Mouse (Mus musculus) heart, embryonic 15.5 days (tissue): Measurements from ENCODE around the gene Snrpd2. TPM values are rescaled to one million over a fixed set of nuclear protein-coding genes. Genes with fewer than 3 reads are reported as not detected.
A peak's percentile ranks its signal among the peaks of the same experiment; 100 is the strongest.

ENCODE experiments used
- ATAC-seq: fragments of 200-750 bp; cut with Nextera tagmentation; replicated peaks from 2 replicates; pipeline ENCODE4 v1.8.0; 2017; ENCODE audit warnings: low read depth, moderate TSS enrichment; ENCODE audit not compliant: insufficient number of reproducible peaks, insufficient read depth, low FRiP score
- H3K27ac ChIP-seq: fragments of 300-500 bp; sonication (generic); 2 replicates; pipeline ENCODE4 v1.5.1; 2015; ENCODE audit warnings: mild to moderate bottlenecking, inconsistent platforms
- H3K27me3 ChIP-seq: fragments of 300-500 bp; sonication (generic); 2 replicates; pipeline ENCODE4 v1.6.1; 2015; ENCODE audit warnings: inconsistent platforms
- H3K36me3 ChIP-seq: fragments of 300-500 bp; sonication (generic); 2 replicates; pipeline ENCODE4 v1.6.1; 2015; ENCODE audit warnings: mild to moderate bottlenecking, inconsistent platforms
- H3K4me1 ChIP-seq: fragments of 300-500 bp; sonication (generic); replicated peaks from 2 replicates; pipeline ENCODE4 v1.6.1; 2015; ENCODE audit warnings: inconsistent platforms
- H3K4me2 ChIP-seq: fragments of 300-500 bp; sonication (generic); 2 replicates; pipeline ENCODE4 v1.6.1; 2015; ENCODE audit warnings: inconsistent platforms, mild to moderate bottlenecking, moderate library complexity
- H3K4me3 ChIP-seq: fragments of 300-500 bp; sonication (generic); 2 replicates; pipeline ENCODE4 v1.5.1; 2015; ENCODE audit warnings: mild to moderate bottlenecking, inconsistent platforms
- H3K9ac ChIP-seq: fragments of 300-500 bp; sonication (generic); 2 replicates; pipeline ENCODE4 v1.6.1; 2015; ENCODE audit warnings: mild to moderate bottlenecking, inconsistent platforms
- H3K9me3 ChIP-seq: fragments of 300-500 bp; sonication (generic); replicated peaks from 2 replicates; pipeline ENCODE4 v1.6.1; 2016; ENCODE audit warnings: inconsistent platforms
- WGBS: fragments of 180-500 bp; shearing (Covaris S2); methylation state at CpG from one replicate; pipeline ENCODE4 v1.1.7; 2015; ENCODE audit warnings: mixed read lengths; 5-methylcytosine and 5-hydroxymethylcytosine counted together
- polyA plus RNA-seq: library from polyadenylated mRNA; unstranded; fragments of >200 nt; fragmentation: Nextera tagmentation; extraction: Ambion mirVana; gene quantifications from 2 replicates; pipeline ENCODE4 v1.2.1, GENCODE M21; 2015

The Snrpd2 gene
- polyA plus RNA-seq, 1 experiment from 2014 or later: 96.6 TPM

DNA sequence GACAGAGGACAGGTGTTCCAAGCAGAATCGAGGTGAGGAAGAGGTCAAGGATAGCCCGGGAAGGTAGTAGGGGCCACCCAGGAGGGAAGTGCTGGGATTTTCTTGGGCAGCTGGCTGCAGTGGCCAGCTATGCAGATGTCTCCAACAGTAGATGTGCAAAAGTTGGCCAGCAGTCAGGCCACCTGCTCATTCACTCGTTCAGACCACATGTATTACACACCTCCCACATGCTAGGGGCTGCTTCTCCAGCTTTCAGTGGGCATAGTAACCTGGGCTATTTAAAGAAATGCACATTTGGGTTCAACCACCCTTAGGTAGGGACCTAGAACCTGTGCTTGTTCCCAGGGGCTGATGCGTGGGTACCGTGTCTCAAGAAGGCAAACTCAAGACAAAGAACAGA is 21.8 kb upstream of the Snrpd2 start:
- H3K27ac ChIP-seq: no peak overlapping the region
- H3K4me2 ChIP-seq: no peak overlapping the region
- no peak overlapping the region for H3K9ac ChIP-seq
- no peak for ATAC-seq
- no peaks in the 10 kb centered on the region for H3K27me3 ChIP-seq
- H3K36me3 ChIP-seq: no peaks in the 10 kb centered on the region
- WGBS: 83% methylated on average over 5 of the region's 5 CpGs
- no peaks in the 10 kb centered on the region for H3K9me3 ChIP-seq
- peaks cover 18% of the 10 kb centered on the region for H3K4me1 ChIP-seq
- H3K4me3 ChIP-seq: no peak overlapping the region

DNA sequence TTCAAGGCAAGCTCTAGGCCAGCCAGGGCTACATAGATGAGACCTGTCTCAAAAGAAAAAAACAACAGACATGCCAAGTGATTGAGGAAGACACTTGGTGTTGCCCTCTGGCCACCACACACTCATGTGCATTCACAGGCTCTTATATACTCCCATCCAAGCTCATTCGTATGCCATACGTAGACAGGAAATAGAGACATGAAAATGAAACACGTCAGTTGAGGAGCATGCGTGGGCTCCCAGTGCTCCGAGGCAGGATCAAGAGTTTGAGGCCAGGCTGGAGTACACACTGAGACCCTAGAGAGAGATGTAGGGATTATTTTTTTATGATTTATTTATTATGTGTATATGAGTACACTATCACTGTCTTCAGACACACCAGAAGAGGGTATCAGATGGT is 20.1 kb upstream of the Snrpd2 start:
- no peak for ATAC-seq
- H3K4me1 ChIP-seq: peaks cover 18% of the 10 kb centered on the region
- WGBS: 97% methylated on average over 5 of the region's 5 CpGs

DNA sequence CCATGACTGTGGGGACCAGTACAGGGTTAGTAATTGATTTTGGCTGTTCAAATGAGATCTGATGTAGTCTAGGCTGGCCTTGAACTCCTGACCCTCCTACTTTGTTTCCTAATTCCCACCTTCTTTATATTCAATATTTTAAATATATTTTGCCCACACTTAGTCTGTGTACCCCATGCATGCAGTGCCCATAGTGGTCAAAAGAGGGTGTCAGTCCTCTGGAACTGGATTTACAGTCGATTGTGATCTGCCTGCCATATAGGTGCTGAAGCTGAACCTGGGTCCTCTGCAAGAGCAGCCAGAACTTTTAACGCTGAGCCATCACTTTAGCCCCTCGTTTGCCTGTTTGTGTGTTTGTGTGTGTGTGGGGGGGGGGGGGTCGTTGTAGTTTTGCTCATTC is 18.9 kb upstream of the Snrpd2 start:
- H3K36me3 ChIP-seq: peaks cover 3% of the 10 kb centered on the region; the same call in 1 of the 2 replicates
- 26% methylated on average over 4 of the region's 4 CpGs for WGBS
- H3K27ac ChIP-seq: peak overlapping the region; percentile 87
- no peaks in the 10 kb centered on the region for H3K9me3 ChIP-seq
- ATAC-seq: no peak
- H3K9ac ChIP-seq: peak overlapping the region; percentile 41; the same call in 1 of the 2 replicates
- peaks cover 16% of the 10 kb centered on the region for H3K4me1 ChIP-seq
- H3K27me3 ChIP-seq: no peaks in the 10 kb centered on the region
- peak overlapping the region; percentile 57 for H3K4me3 ChIP-seq
- peak overlapping the region; percentile 79 for H3K4me2 ChIP-seq

More for the DNA sequence above, 20.1 kb upstream of the Snrpd2 start:
- Histone ChIP-seq H3K36me3 (no peaks in the 10 kb centered on the region), H3K9me3 (no peaks in the 10 kb centered on the region), H3K4me3 (no peak overlapping the region), H3K9ac (no peak overlapping the region), H3K4me2 (no peak overlapping the region), H3K27me3 (no peaks in the 10 kb centered on the region), H3K27ac (no peak overlapping the region)

DNA sequence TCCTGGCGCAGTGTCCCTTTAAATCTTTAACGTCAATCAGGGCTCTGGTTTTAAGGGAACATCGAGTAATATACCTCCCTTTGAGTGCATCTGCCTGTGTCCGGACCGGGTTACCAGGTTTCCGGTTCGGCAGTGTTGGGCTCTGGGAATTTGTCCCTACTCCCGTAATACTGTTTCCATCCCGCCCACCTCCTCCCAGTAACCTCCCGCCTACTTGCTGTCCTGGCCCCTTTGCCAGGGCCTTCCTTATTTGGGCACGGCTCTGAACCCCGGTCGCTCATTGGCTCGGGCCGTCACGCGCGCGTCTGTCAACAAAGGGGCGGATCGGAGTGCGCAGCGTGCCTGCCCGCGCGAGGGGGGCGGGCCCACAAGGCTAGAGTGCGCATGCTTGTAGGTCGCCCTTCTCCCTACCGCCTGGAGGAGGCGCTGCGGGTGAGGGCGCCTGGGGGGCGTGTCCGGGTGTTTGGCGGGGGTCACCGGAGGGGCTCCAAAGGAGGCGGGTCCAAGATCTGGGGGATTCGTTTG is 18.1 kb upstream of the Snrpd2 start:
- Histone ChIP-seq H3K4me3 (peak overlapping the region; percentile 57), H3K4me1 (peaks cover 16% of the 10 kb centered on the region), H3K27me3 (no peaks in the 10 kb centered on the region), H3K4me2 (peak overlapping the region; percentile 79), H3K9ac (peak overlapping the region; percentile 46), H3K9me3 (no peaks in the 10 kb centered on the region), H3K27ac (peak overlapping the region; percentile 87), H3K36me3 (peaks cover 10% of the 10 kb centered on the region)
- ATAC-seq: peak; percentile 99
- WGBS: under 1% methylated on average over 39 of the region's 39 CpGs

DNA sequence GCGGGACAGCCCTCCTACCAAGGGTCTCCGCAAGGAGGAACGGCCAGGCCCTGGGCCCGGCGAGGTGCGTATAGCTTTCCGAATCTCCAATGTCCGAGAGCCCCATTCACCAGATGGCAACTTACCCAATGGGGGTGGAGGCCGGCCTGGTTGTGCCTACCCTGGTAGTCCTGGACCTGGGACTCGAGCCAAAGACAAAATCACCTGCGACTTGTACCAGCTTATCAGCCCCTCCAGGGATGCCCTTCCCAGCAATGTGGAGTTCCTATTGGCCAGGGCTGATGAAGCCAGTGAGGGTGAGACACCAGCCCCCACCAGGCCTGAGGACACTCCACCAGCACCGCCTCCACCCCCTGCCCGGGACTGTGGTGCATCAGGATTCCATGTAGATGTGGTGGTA is 13.4 kb upstream of the Snrpd2 start:
- H3K4me1 ChIP-seq: peaks cover 4% of the 10 kb centered on the region
- no peak overlapping the region for H3K9ac ChIP-seq
- WGBS: 91% methylated on average over 13 of the region's 13 CpGs
- no peaks in the 10 kb centered on the region for H3K9me3 ChIP-seq
- H3K4me2 ChIP-seq: no peak overlapping the region
- peaks cover 52% of the 10 kb centered on the region for H3K36me3 ChIP-seq
- H3K27me3 ChIP-seq: no peaks in the 10 kb centered on the region
- no peak for ATAC-seq
- no peak overlapping the region for H3K4me3 ChIP-seq
- H3K27ac ChIP-seq: no peak overlapping the region

DNA sequence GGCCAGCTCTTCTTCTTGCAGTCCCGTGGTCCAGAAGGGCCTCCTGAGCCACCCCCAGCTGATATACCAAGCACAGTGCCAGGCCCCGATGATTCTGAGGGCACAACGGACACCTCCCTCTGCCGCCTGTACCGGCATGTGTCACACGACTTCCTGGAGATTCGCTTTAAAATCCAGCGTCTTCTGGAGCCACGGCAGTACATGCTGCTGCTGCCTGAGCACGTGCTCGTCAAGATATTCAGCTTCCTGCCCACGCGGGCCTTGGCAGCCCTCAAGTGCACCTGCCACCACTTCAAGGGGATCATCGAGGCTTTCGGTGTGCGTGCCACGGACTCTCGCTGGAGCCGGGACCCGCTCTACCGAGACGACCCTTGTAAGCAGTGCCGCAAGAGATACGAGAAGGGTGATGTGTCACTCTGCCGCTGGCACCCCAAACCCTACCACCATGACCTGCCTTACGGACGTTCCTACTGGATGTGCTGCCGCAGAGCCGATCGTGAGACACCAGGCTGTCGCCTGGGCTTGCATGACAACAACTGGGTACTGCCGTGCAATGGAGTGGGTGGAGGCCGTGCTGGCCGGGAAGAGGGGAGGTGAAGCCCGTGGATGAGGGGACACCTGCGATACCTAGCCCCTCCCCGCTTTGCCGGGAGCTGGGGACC is 12.7 kb upstream of the Snrpd2 start:
- Histone ChIP-seq H3K9ac (no peak overlapping the region), H3K4me3 (no peak overlapping the region), H3K4me1 (peaks cover 3% of the 10 kb centered on the region), H3K4me2 (no peak overlapping the region), H3K9me3 (no peaks in the 10 kb centered on the region), H3K36me3 (peaks cover 52% of the 10 kb centered on the region), H3K27me3 (no peaks in the 10 kb centered on the region), H3K27ac (no peak overlapping the region)
- WGBS: 89% methylated on average over 38 of the region's 38 CpGs
- ATAC-seq: no peak

DNA sequence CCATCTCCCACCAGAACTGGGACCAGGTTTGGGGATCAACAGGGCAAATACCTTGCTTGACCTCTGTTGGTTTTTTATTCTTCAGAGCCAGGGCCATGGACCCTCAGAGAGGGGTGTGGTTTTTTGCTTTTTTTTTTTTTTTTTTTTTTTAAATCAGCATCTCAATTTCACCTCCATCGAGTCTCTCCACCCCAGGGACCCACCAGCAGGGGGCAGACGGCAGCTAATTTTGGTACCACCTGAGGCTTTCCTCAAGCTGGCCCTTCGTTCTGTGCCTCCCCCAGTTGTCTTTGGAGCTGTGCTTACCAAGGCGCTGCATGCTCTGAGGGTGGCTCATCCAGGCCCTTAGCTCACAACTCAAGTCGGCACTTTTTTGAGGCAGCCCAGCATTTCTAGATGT is 12.1 kb upstream of the Snrpd2 start:
- no peaks in the 10 kb centered on the region for H3K27me3 ChIP-seq
- 47% methylated on average over 5 of the region's 5 CpGs for WGBS
- no peak overlapping the region for H3K4me2 ChIP-seq
- H3K9ac ChIP-seq: no peak overlapping the region
- H3K36me3 ChIP-seq: peaks cover 52% of the 10 kb centered on the region
- H3K4me3 ChIP-seq: no peak overlapping the region
- H3K9me3 ChIP-seq: no peaks in the 10 kb centered on the region
- no peak overlapping the region for H3K27ac ChIP-seq
- no peak for ATAC-seq
- H3K4me1 ChIP-seq: no peaks in the 10 kb centered on the region

DNA sequence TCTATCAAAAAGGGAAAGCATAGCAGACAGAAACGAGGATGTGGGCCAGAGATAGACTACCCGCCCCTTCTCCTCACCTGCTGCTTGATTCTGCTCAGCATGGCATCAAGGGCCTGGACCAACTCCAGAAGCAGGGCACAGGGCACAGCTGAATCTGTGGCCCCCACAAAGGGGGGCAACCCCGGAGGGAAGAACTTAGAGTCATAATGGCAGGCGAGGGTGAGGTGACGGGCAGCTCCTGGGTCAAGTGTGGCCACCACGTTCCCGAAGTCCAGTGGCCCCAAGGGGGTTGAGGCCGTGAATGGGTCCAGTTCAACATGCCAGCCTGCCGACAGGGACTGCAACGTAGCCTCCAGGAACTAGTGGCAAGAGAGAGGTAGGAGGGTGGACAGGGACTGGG is 2.7 kb upstream of the Snrpd2 start:
- Histone ChIP-seq H3K27ac (no peak overlapping the region), H3K36me3 (peaks cover 7% of the 10 kb centered on the region), H3K4me2 (no peak overlapping the region), H3K9ac (no peak overlapping the region), H3K9me3 (no peaks in the 10 kb centered on the region), H3K27me3 (no peaks in the 10 kb centered on the region), H3K4me3 (no peak overlapping the region), H3K4me1 (peaks cover 19% of the 10 kb centered on the region)
- WGBS: 85% methylated on average over 10 of the region's 10 CpGs
- no peak for ATAC-seq

DNA sequence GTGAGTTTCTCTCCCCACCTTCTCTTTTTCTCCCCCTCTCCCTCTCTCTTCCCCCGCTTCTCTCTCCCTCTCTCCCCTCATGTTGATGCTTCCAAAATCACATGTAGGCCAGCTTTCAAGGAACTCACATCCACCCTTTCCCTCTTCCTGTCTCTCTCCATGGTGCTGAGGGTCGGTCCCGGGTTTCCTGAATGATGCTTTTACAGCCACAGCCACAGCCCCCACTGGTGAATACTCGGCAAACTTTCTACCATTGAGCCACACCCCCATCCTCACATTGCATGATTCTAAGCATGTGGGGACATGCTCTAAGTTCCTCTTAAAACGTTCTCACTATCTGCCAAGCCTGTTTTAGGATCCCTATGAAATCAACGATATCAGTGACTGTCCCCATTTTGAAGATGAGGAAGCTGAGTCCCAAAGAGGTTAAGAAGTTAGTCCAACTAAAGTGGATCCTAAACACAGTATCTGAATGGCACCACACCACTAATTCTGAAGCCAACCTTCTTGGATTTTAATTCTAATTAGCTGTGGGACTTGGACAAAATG is 2.0 kb upstream of the Snrpd2 start:
- Histone ChIP-seq H3K9ac (no peak overlapping the region), H3K4me1 (peaks cover 19% of the 10 kb centered on the region), H3K9me3 (no peaks in the 10 kb centered on the region), H3K4me3 (no peak overlapping the region; the same call in 1 of the 2 replicates), H3K27me3 (no peaks in the 10 kb centered on the region), H3K36me3 (peaks cover 12% of the 10 kb centered on the region), H3K27ac (no peak overlapping the region), H3K4me2 (peak overlapping the region; percentile 90; the same call in 1 of the 2 replicates)
- no peak for ATAC-seq
- WGBS: 46% methylated on average over 6 of the region's 6 CpGs

DNA sequence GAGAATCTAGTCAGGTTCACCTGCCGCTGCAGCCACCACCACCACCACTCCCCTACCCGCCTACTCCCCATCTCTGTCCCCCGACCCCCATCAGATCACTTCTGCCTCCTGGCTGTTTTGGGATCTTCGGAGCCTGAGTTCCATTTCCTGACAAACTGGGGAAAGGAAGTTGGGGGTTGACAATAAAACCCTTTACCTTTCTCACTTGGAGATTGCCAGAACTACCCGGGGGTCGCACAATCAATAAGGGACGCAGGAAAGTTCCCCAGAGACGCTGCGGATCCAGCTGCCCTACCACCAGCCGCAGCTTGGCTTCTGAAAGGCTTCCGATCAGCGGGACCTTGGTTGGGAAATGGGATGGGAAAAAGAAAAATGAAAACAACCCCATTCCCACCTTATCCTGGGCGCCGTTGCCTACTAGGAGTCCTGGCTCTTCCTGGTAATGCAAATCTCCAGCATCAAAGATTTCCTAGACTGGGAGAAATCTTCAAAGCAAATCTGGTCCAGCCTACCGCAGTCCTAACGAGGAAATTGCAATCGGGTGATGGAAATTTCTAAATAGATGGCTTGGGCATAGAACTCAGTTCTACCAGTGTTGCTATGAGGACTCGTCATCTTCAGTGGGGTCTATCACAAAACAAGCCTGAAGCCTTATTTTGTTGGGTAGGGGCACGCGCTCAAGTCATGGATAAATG is 1.2 kb upstream of the Snrpd2 start:
- peak overlapping the region; percentile 68 for H3K4me3 ChIP-seq
- H3K4me2 ChIP-seq: peak overlapping the region; percentile 90
- 9% methylated on average over 20 of the region's 20 CpGs for WGBS
- H3K4me1 ChIP-seq: peaks cover 19% of the 10 kb centered on the region
- H3K9ac ChIP-seq: peak overlapping the region; percentile 64
- peak overlapping the region; percentile 78 for H3K27ac ChIP-seq
- no peak for ATAC-seq
- peaks cover 20% of the 10 kb centered on the region for H3K36me3 ChIP-seq
- no peaks in the 10 kb centered on the region for H3K9me3 ChIP-seq
- no peaks in the 10 kb centered on the region for H3K27me3 ChIP-seq

DNA sequence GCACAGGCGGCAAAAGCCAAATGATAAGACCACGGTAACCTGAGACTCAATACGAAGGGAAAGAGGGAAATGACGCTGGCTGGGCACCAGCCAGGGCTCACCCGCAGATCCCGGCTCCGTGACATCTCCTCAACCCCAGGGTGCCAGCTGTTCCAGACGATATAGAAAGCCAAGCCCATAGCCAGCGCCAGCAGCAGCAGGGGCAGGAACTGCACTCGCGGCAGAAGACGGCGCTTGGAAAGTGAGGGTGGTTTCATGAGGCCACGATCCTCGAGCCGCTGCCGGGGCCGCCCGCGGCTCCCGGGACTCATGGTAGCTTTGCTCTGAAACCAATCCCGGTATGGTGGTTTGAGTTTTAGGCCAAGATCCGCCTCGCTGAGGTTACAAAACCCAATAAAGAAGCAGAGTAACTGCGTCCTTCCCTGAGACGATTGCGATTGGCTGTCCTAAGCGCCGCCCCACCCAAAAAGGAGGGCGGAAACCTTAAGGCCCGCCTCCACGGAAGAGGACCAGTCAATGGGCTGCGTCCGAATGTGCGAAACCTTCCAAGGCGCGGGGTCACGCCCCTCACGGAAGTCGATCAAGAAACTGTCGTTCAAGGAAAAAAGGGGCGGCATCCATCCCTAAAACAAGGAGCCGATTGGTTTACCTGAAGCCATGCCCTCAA is 514 bp upstream of the Snrpd2 start, which contains the start of gene Qpctl:
Qpctl (minus strand) TSS at position 417 of the 667 bp plus-strand sequence.
- Histone ChIP-seq H3K36me3 (peaks cover 27% of the 10 kb centered on the region), H3K4me1 (peaks cover 19% of the 10 kb centered on the region), H3K27ac (peak within 1 kb of the TSS; percentile 78), H3K9ac (peak within 1 kb of the TSS; percentile 74), H3K4me3 (peak within 1 kb of the TSS; percentile 68), H3K9me3 (no peaks in the 10 kb centered on the region), H3K27me3 (no peaks in the 10 kb centered on the region), H3K4me2 (peak within 1 kb of the TSS; percentile 90)
- peak; percentile 96 for ATAC-seq
- WGBS: under 1% methylated on average over 43 of the region's 43 CpGs
